Mouse (Mus musculus) kidney, embryonic 15.5 days (tissue): ENCODE measurements around the gene Chil1. TPM values are rescaled to one million over a fixed set of nuclear protein-coding genes. Genes with fewer than 3 reads are reported as not detected.

Experiments
- ATAC-seq: fragments of 200-750 bp; cut with Nextera tagmentation; replicated peaks from 2 replicates; pipeline ENCODE4 v1.8.0; 2017; ENCODE audit warnings: moderate TSS enrichment; ENCODE audit not compliant: low FRiP score
- H3K27ac ChIP-seq: fragments of 300-500 bp; sonication (generic); 2 replicates; pipeline ENCODE4 v1.5.1; 2015; ENCODE audit warnings: mild to moderate bottlenecking, inconsistent platforms
- H3K27me3 ChIP-seq: fragments of 300-500 bp; sonication (generic); 2 replicates; pipeline ENCODE4 v1.6.1; 2015; ENCODE audit warnings: inconsistent platforms
- H3K36me3 ChIP-seq: fragments of 300-500 bp; sonication (generic); 2 replicates; pipeline ENCODE4 v1.6.1; 2015; ENCODE audit warnings: inconsistent platforms
- H3K4me1 ChIP-seq: fragments of 300-500 bp; sonication (generic); 2 replicates; pipeline ENCODE4 v1.6.1; 2015; ENCODE audit warnings: inconsistent platforms
- H3K4me2 ChIP-seq: fragments of 300-500 bp; sonication (generic); 2 replicates; pipeline ENCODE4 v1.6.1; 2015; ENCODE audit warnings: moderate library complexity, mild to moderate bottlenecking, inconsistent platforms
- H3K4me3 ChIP-seq: fragments of 300-500 bp; sonication (generic); replicated peaks from 2 replicates; pipeline ENCODE4 v1.5.1; 2015; ENCODE audit warnings: mild to moderate bottlenecking, inconsistent platforms
- H3K9ac ChIP-seq: fragments of 300-500 bp; sonication (generic); 2 replicates; pipeline ENCODE4 v1.6.1; 2015; ENCODE audit warnings: mild to moderate bottlenecking, inconsistent platforms
- H3K9me3 ChIP-seq: fragments of 300-500 bp; sonication (generic); replicated peaks from 2 replicates; pipeline ENCODE4 v1.6.1; 2016; ENCODE audit warnings: inconsistent platforms
- WGBS: fragments of 180-500 bp; shearing (Covaris S2); methylation state at CpG from one replicate; pipeline ENCODE4 v1.1.7; 2015; ENCODE audit warnings: mixed read lengths; 5-methylcytosine and 5-hydroxymethylcytosine counted together
- polyA plus RNA-seq: library from polyadenylated mRNA; unstranded; fragments of >200 nt; fragmentation: Nextera tagmentation; extraction: Ambion mirVana; gene quantifications from 2 replicates; pipeline ENCODE4 v1.2.1, GENCODE M21; 2015

The Chil1 gene
- polyA plus RNA-seq, 1 experiment from 2014 or later, result 1.7 TPM

GRCm38 (mm10) chr1:134235391-134235921 is 53.5 kb downstream of the Chil1 start, which contains the start of gene Adora1:
TSS of gene Adora1 (minus strand) at chr1:134235431.
- H3K27me3 ChIP-seq, result peaks cover 48% of the 10 kb centered on the region
- peak within 1 kb of the TSS; percentile 38 for H3K9ac ChIP-seq
- no peaks in the 10 kb centered on the region for H3K9me3 ChIP-seq
- ATAC-seq, result no peak
- no peaks in the 10 kb centered on the region for H3K36me3 ChIP-seq
- 2% methylated on average over 23 of the region's 37 CpGs for WGBS
- no peak within 1 kb of the TSS for H3K27ac ChIP-seq
- peak within 1 kb of the TSS; percentile 94 for H3K4me2 ChIP-seq
- H3K4me1 ChIP-seq, result peaks cover 44% of the 10 kb centered on the region
- peak within 1 kb of the TSS; percentile 49 for H3K4me3 ChIP-seq

GRCm38 (mm10) chr1:134236142-134236541 is 54.2 kb downstream of the Chil1 start:
- Histone ChIP-seq H3K36me3 (no peaks in the 10 kb centered on the region), H3K27ac (no peak overlapping the region), H3K9ac (no peak overlapping the region), H3K9me3 (no peaks in the 10 kb centered on the region), H3K27me3 (peaks cover 48% of the 10 kb centered on the region), H3K4me3 (no peak overlapping the region), H3K4me1 (peaks cover 49% of the 10 kb centered on the region), H3K4me2 (peak overlapping the region; percentile 94)
- 40% methylated on average over 3 of the region's 3 CpGs for WGBS
- no peak for ATAC-seq

GRCm38 (mm10) chr1:134237438-134237837 is 55.5 kb downstream of the Chil1 start:
- WGBS, result 67% methylated on average over 3 of the region's 3 CpGs
- Histone ChIP-seq H3K27ac (no peak overlapping the region), H3K9ac (no peak overlapping the region), H3K27me3 (peaks cover 54% of the 10 kb centered on the region), H3K4me1 (peaks cover 48% of the 10 kb centered on the region), H3K4me2 (no peak overlapping the region), H3K36me3 (no peaks in the 10 kb centered on the region), H3K9me3 (no peaks in the 10 kb centered on the region), H3K4me3 (no peak overlapping the region)
- no peak for ATAC-seq

Other genes starting within 250 kb of the Chil1 start
- 11.6 and 12.4 TPM in 2 replicates for gene Fmod, start 144.9 kb upstream of the Chil1 start, polyA plus RNA-seq
- gene Btg2, start 103.1 kb upstream of the Chil1 start, polyA plus RNA-seq, result 31.1 and 32.2 TPM in 2 replicates
- gene Chit1, start 70.9 kb upstream of the Chil1 start, polyA plus RNA-seq, result 0.30 and 0.31 TPM in 2 replicates
- 6.1 and 9.3 TPM in 2 replicates for gene Mybph, start 11.3 kb downstream of the Chil1 start, polyA plus RNA-seq
- 7.7 and 8.2 TPM in 2 replicates for gene Adora1, start 53.3 kb downstream of the Chil1 start, polyA plus RNA-seq
- gene Myog, start 107.8 kb downstream of the Chil1 start, polyA plus RNA-seq, result 13.1 and 19.9 TPM in 2 replicates
- 2.9 and 3.0 TPM in 2 replicates for gene Ppfia4, start 150.8 kb downstream of the Chil1 start, polyA plus RNA-seq
- 79.0 and 80.9 TPM in 2 replicates for gene Tmem183a, start 179.8 kb downstream of the Chil1 start, polyA plus RNA-seq
- gene 4933406M09Rik, start 203.8 kb downstream of the Chil1 start, polyA plus RNA-seq, result 0.09 TPM in 1 of 2 replicates, not detected in the other
- gene Cyb5r1, start 223.4 kb downstream of the Chil1 start, polyA plus RNA-seq, result 35.6 and 38.1 TPM in 2 replicates
- 88.0 and 91.1 TPM in 2 replicates for gene Adipor1, start 233.2 kb downstream of the Chil1 start, polyA plus RNA-seq